Mouse (Mus musculus) embryonic fibroblast, embryonic 13.5 days (primary cell): ENCODE results near the gene Mt1. TPM values are rescaled to one million over a fixed set of nuclear protein-coding genes. Genes with fewer than 3 reads are reported as not detected.
"Not testable (repeated sequence)": the region's sequence is repeated elsewhere in the genome, so short reads cannot be mapped to it uniquely, and the experiment has no call there.

Experiments used
- H3K27ac ChIP-seq: 2 replicates; pipeline ENCODE4 v1.5.1; 2012; ENCODE audit warnings: low read length, control low read depth, inconsistent platforms; ENCODE audit not compliant: insufficient read depth
- H3K4me1 ChIP-seq: 2 replicates; pipeline ENCODE4 v1.6.1; 2011; ENCODE audit warnings: low read length; ENCODE audit not compliant: control insufficient read depth, insufficient read depth
- H3K4me3 ChIP-seq: 2 replicates; pipeline ENCODE4 v1.5.1; 2011; ENCODE audit warnings: mild to moderate bottlenecking, control low read depth, low read length; ENCODE audit not compliant: insufficient read depth
- CTCF ChIP-seq: IDR thresholded peaks from 2 replicates; pipeline ENCODE4 v1.5.1; 2011; ENCODE audit warnings: mild to moderate bottlenecking, control low read depth, low read length, moderate library complexity, borderline replicate concordance; ENCODE audit not compliant: insufficient read depth
- POLR2A ChIP-seq: IDR thresholded peaks from 2 replicates; pipeline ENCODE4 v1.6.1; 2011; ENCODE audit warnings: low read depth, mild to moderate bottlenecking, control low read depth, low read length, moderate library complexity
- polyA plus RNA-seq: library from polyadenylated mRNA; stranded (reverse); fragments of >200 nt; gene quantifications from 2 replicates; pipeline ENCODE4 v1.2.4, GENCODE M21; 2011; ENCODE audit warnings: low read depth; ENCODE audit not compliant: missing spikeins, insufficient read length

The Mt1 gene
- polyA plus RNA-seq, 1 experiment = 525 TPM

- H3K27ac ChIP-seq = no peak overlapping the region
- H3K4me3 ChIP-seq = no peak overlapping the region
- TF ChIP-seq POLR2A = no peak
- TF ChIP-seq CTCF = no peak
- H3K4me1 ChIP-seq = peaks cover 4% of the 10 kb centered on the region; the same call in 1 of the 2 replicates
Measured at GRCm38 (mm10) chr8:94148236-94148635, 30.6 kb upstream of the Mt1 start.

GRCm38 (mm10) chr8:94150925-94151324 lies 28.0 kb upstream of the Mt1 start:
- TF ChIP-seq POLR2A (no peak), CTCF (no peak)
- Histone ChIP-seq H3K4me3 (no peak overlapping the region), H3K4me1 (peaks cover 4% of the 10 kb centered on the region; the same call in 1 of the 2 replicates), H3K27ac (no peak overlapping the region)

GRCm38 (mm10) chr8:94152513-94153300 lies 26.2 kb upstream of the Mt1 start, which contains the start of gene Mt3:
Gene Mt3 (plus strand): TSS chr8:94152607.
- no peak within 1 kb of the TSS for H3K4me3 ChIP-seq
- H3K27ac ChIP-seq = no peak within 1 kb of the TSS
- H3K4me1 ChIP-seq = peaks cover 4% of the 10 kb centered on the region; the same call in 1 of the 2 replicates
- TF ChIP-seq POLR2A (no peak), CTCF (0 out of 2 replicates have a peak, but pooled peaks have one; percentile 17)

GRCm38 (mm10) chr8:94153451-94153850 lies 25.4 kb upstream of the Mt1 start:
- no peak for TF ChIP-seq CTCF
- TF ChIP-seq POLR2A = no peak
- Histone ChIP-seq H3K4me1 (peaks cover 2% of the 10 kb centered on the region; the same call in 1 of the 2 replicates), H3K27ac (no peak overlapping the region), H3K4me3 (no peak overlapping the region)

GRCm38 (mm10) chr8:94154537-94154936 lies 24.3 kb upstream of the Mt1 start:
- Histone ChIP-seq H3K27ac (no peak overlapping the region), H3K4me1 (no peaks in the 10 kb centered on the region), H3K4me3 (no peak overlapping the region)
- no peak for TF ChIP-seq CTCF
- no peak for TF ChIP-seq POLR2A

GRCm38 (mm10) chr8:94156092-94156491 lies 22.8 kb upstream of the Mt1 start:
- no peaks in the 10 kb centered on the region for H3K4me1 ChIP-seq
- H3K27ac ChIP-seq = no peak overlapping the region
- no peak for TF ChIP-seq POLR2A
- no peak for TF ChIP-seq CTCF
- no peak overlapping the region for H3K4me3 ChIP-seq

GRCm38 (mm10) chr8:94165772-94166171 lies 13.1 kb upstream of the Mt1 start:
- not testable (repeated sequence) for H3K4me3 ChIP-seq, H3K4me1 ChIP-seq, H3K27ac ChIP-seq

- Histone ChIP-seq H3K4me3 (no peak overlapping the region), H3K27ac (no peak overlapping the region), H3K4me1 (peaks cover 8% of the 10 kb centered on the region; the same call in 1 of the 2 replicates)
- TF ChIP-seq CTCF (peak; percentile 68), POLR2A (no peak)
Measured at GRCm38 (mm10) chr8:94167244-94167643, 11.6 kb upstream of the Mt1 start.

GRCm38 (mm10) chr8:94169547-94169946 lies 9.3 kb upstream of the Mt1 start:
- TF ChIP-seq CTCF (no peak), POLR2A (no peak)
- Histone ChIP-seq H3K27ac (no peak overlapping the region), H3K4me3 (no peak overlapping the region), H3K4me1 (peaks cover 9% of the 10 kb centered on the region; the same call in 1 of the 2 replicates)

GRCm38 (mm10) chr8:94171321-94171755 lies 7.5 kb upstream of the Mt1 start:
- no peak overlapping the region for H3K4me3 ChIP-seq
- peaks cover 11% of the 10 kb centered on the region; the same call in 1 of the 2 replicates for H3K4me1 ChIP-seq
- TF ChIP-seq CTCF (no peak), POLR2A (no peak)
- peak overlapping the region; percentile 15; the same call in 1 of the 2 replicates for H3K27ac ChIP-seq
